ENCODE assay signal across 8 mouse cellular contexts in genomic region chr5:64070081-64070673, GRCm38 (mm10). TPM values are rescaled to one million over a fixed set of nuclear protein-coding genes. Genes with fewer than 3 reads are reported as not detected.
DNase-seq lines count a peak whose midpoint lies in the region; ATAC-seq and TF ChIP-seq lines count a peak whose summit lies in the region.

No protein-coding gene starts in this region.

- H3K27ac ChIP-seq in intestine, embryonic 14.5 days (ENCODE audit: low read depth): no peak overlapping the region
- H3K27ac ChIP-seq in limb, embryonic 13.5 days: no peak overlapping the region
- no peak overlapping the region for H3K27ac ChIP-seq in midbrain, postnatal 0 days (ENCODE audit: low read depth, low read length)
- H3K27ac ChIP-seq in stomach, postnatal 0 days (replicated peaks): no peak overlapping the region

- no peaks in the 10 kb centered on the region for H3K9me3 ChIP-seq in intestine, embryonic 14.5 days (ENCODE audit: control insufficient read depth, low read length)
- no peaks in the 10 kb centered on the region for H3K9me3 ChIP-seq in limb, embryonic 13.5 days
- no peaks in the 10 kb centered on the region for H3K9me3 ChIP-seq in midbrain, postnatal 0 days (ENCODE audit: low read length)
- no peaks in the 10 kb centered on the region for H3K9me3 ChIP-seq in stomach, postnatal 0 days (ENCODE audit: control insufficient read depth, low read length)

- no peaks in the 10 kb centered on the region for H3K4me1 ChIP-seq in intestine, embryonic 14.5 days (replicated peaks; ENCODE audit: control insufficient read depth, insufficient read depth, low read length)
- H3K4me1 ChIP-seq in limb, embryonic 13.5 days: 0 out of 2 replicates have a peak, but pooled peaks cover 3% of the 10 kb centered on the region
- no peaks in the 10 kb centered on the region for H3K4me1 ChIP-seq in midbrain, postnatal 0 days (ENCODE audit: insufficient read depth, low read length)
- no peaks in the 10 kb centered on the region for H3K4me1 ChIP-seq in stomach, postnatal 0 days (replicated peaks; ENCODE audit: control insufficient read depth, insufficient read depth)

- no peaks in the 10 kb centered on the region for H3K36me3 ChIP-seq in intestine, embryonic 14.5 days (ENCODE audit: control insufficient read depth, insufficient read depth, low read length)
- no peaks in the 10 kb centered on the region for H3K36me3 ChIP-seq in limb, embryonic 13.5 days
- H3K36me3 ChIP-seq in midbrain, postnatal 0 days (ENCODE audit: insufficient read depth, low read length): no peaks in the 10 kb centered on the region
- H3K36me3 ChIP-seq in stomach, postnatal 0 days (ENCODE audit: control insufficient read depth, insufficient read depth, low read length): no peaks in the 10 kb centered on the region

- ATAC-seq in intestine, embryonic 14.5 days (replicated peaks; ENCODE audit: low FRiP score, low TSS enrichment, low read depth): peak; percentile 65
- ATAC-seq in limb, embryonic 13.5 days (ENCODE audit: low FRiP score, low read depth): peak; percentile 94
- ATAC-seq in midbrain, postnatal 0 days (ENCODE audit: low FRiP score): 0 out of 2 replicates have a peak, but pooled peaks have one; percentile 49
- peak; percentile 80 for ATAC-seq in stomach, postnatal 0 days (ENCODE audit: low FRiP score, low TSS enrichment)

- TF ChIP-seq CTCF in midbrain, postnatal 0 days (IDR thresholded peaks at IDR 0.05): peak; percentile 83
- TF ChIP-seq CTCF in stomach, postnatal 0 days (IDR thresholded peaks at IDR 0.05; ENCODE audit: low read depth): peak; percentile 98

- no peak overlapping the region for H3K4me2 ChIP-seq in intestine, embryonic 14.5 days (ENCODE audit: low read length)
- no peak overlapping the region for H3K4me2 ChIP-seq in limb, embryonic 13.5 days (replicated peaks)
- no peak overlapping the region for H3K4me2 ChIP-seq in midbrain, postnatal 0 days (ENCODE audit: low read depth, low read length, poor library complexity, severe bottlenecking)
- H3K4me2 ChIP-seq in stomach, postnatal 0 days (replicated peaks; ENCODE audit: low read depth): no peak overlapping the region

- no peak for TF ChIP-seq EP300 in stomach, postnatal 0 days (optimal IDR thresholded peaks at IDR 0.05)

- H3K27me3 ChIP-seq in intestine, embryonic 14.5 days (replicated peaks; ENCODE audit: control insufficient read depth, insufficient read depth, low read length): no peaks in the 10 kb centered on the region
- no peaks in the 10 kb centered on the region for H3K27me3 ChIP-seq in limb, embryonic 13.5 days
- no peaks in the 10 kb centered on the region for H3K27me3 ChIP-seq in midbrain, postnatal 0 days (ENCODE audit: insufficient read depth, low read length)
- H3K27me3 ChIP-seq in stomach, postnatal 0 days (ENCODE audit: control insufficient read depth, insufficient read depth, low read length): no peaks in the 10 kb centered on the region

- 19% methylated on average over 4 of the region's 4 CpGs for WGBS in intestine, embryonic 14.5 days
- 17% methylated on average over 4 of the region's 4 CpGs for WGBS in limb, embryonic 13.5 days
- WGBS in midbrain, postnatal 0 days: 30% methylated on average over 4 of the region's 4 CpGs
- WGBS in stomach, postnatal 0 days: 11% methylated on average over 4 of the region's 4 CpGs

- no peak overlapping the region for H3K4me3 ChIP-seq in intestine, embryonic 14.5 days (ENCODE audit: low read depth, low read length)
- H3K4me3 ChIP-seq in limb, embryonic 13.5 days: no peak overlapping the region
- H3K4me3 ChIP-seq in midbrain, postnatal 0 days (ENCODE audit: low read depth, low read length): no peak overlapping the region
- no peak overlapping the region for H3K4me3 ChIP-seq in stomach, postnatal 0 days (ENCODE audit: low read depth, low read length)

- DNase-seq in A20 (ENCODE audit: low read depth, low spot score) (peak; percentile 50), R1 (ENCODE audit: low read depth, low spot score) (peak; percentile 91)
- peak; percentile 79 to 84 for DNase-seq in cerebellum, postnatal 25 days
- peak; percentile 32 for DNase-seq in gastrocnemius, postnatal 10 days
- peak; percentile 65 for DNase-seq in intestine, embryonic 14.5 days (ENCODE audit: low spot score)
- DNase-seq in midbrain, postnatal 0 days (ENCODE audit: low spot score): peak; percentile 71
- peak; percentile 79 for DNase-seq in stomach, postnatal 0 days (ENCODE audit: low spot score)

- H3K9ac ChIP-seq in intestine, embryonic 14.5 days (ENCODE audit: low read length): no peak overlapping the region
- H3K9ac ChIP-seq in limb, embryonic 13.5 days: no peak overlapping the region
- H3K9ac ChIP-seq in midbrain, postnatal 0 days (replicated peaks; ENCODE audit: low read length, poor library complexity, severe bottlenecking): no peak overlapping the region
- H3K9ac ChIP-seq in stomach, postnatal 0 days (ENCODE audit: low read length): no peak overlapping the region

RNA-seq across cellular contexts. Expression of gene Pgm2, which starts 22.6 kb away (rescaled TPM):
- 1 to 10 TPM; 7.0 to 8.5 TPM for total RNA-seq in gastrocnemius, postnatal 10 days (2021)
- polyA plus RNA-seq in intestine, embryonic 14.5 days (2014; fragmentation: Nextera tagmentation; extraction: Ambion mirVana): 35.2 and 36.3 TPM in 2 replicates
- 32.4 and 32.5 TPM in 2 replicates for polyA plus RNA-seq in limb, embryonic 13.5 days (2015; fragmentation: Nextera tagmentation; extraction: Ambion mirVana)
- total RNA-seq in midbrain, postnatal 0 days (2014; rRNA removed): 12.6 and 13.7 TPM in 2 replicates
- polyA plus RNA-seq in midbrain, postnatal 0 days (2015; fragmentation: Nextera tagmentation; extraction: Ambion mirVana): 14.0 and 15.4 TPM in 2 replicates
- 33.8 and 34.3 TPM in 2 replicates for polyA plus RNA-seq in stomach, postnatal 0 days (2015; fragmentation: Nextera tagmentation; extraction: Ambion mirVana)

Comparison
In these comparisons a context has a peak if more than half of its experiments do, and no peak if none do; other contexts are left out.
1. DNase-seq: peak in every context shown above with its lines; median percentile 91 in R1; 82 in cerebellum, postnatal 25 days; 79 in stomach, postnatal 0 days; 71 in midbrain, postnatal 0 days; 65 in intestine, embryonic 14.5 days; 50 in A20; 32 in gastrocnemius, postnatal 10 days.